Mouse (Mus musculus) small intestine, adult 2 months (tissue): ENCODE data around the gene Impad1. TPM values are rescaled to one million over a fixed set of nuclear protein-coding genes. Genes with fewer than 3 reads are reported as not detected.

Source experiments
- H3K27ac ChIP-seq: fragments of 200-500 bp; 2 replicates; pipeline ENCODE4 v1.5.1; 2012; ENCODE audit warnings: low read depth, low read length, control low read depth, inconsistent platforms; ENCODE audit not compliant: insufficient read depth
- H3K27me3 ChIP-seq: fragments of 200-500 bp; 2 replicates; pipeline ENCODE4 v1.6.1; 2012; ENCODE audit warnings: mild to moderate bottlenecking, moderate library complexity, low read length, inconsistent platforms; ENCODE audit not compliant: control insufficient read depth, insufficient read depth
- H3K36me3 ChIP-seq: fragments of 200-500 bp; 2 replicates; pipeline ENCODE4 v1.6.1; 2012; ENCODE audit warnings: mild to moderate bottlenecking, low read length, control low read depth, inconsistent platforms; ENCODE audit not compliant: control insufficient read depth, insufficient read depth
- H3K4me1 ChIP-seq: fragments of 200-500 bp; 2 replicates; pipeline ENCODE4 v1.6.1; 2012; ENCODE audit warnings: low read length, inconsistent platforms, mixed read lengths; ENCODE audit not compliant: control insufficient read depth, insufficient read depth, insufficient read length
- H3K4me3 ChIP-seq: fragments of 200-500 bp; 2 replicates; pipeline ENCODE4 v1.5.1; 2012; ENCODE audit warnings: low read depth, mild to moderate bottlenecking, control low read depth, inconsistent platforms, low read length, moderate library complexity
- CTCF ChIP-seq: fragments of 200-500 bp; IDR thresholded peaks from 2 replicates; pipeline ENCODE4 v1.5.1; 2012; ENCODE audit warnings: low read depth, mild to moderate bottlenecking, control low read depth, inconsistent platforms, low read length, moderate library complexity, mixed read lengths; ENCODE audit not compliant: insufficient replicate concordance, insufficient read length; ENCODE audit errors: extremely low read depth
- POLR2A ChIP-seq: fragments of 200-500 bp; IDR thresholded peaks from 2 replicates; pipeline ENCODE4 v1.6.1; 2012; ENCODE audit warnings: low read depth, mild to moderate bottlenecking, control low read depth, inconsistent platforms, low read length, moderate library complexity
- WGBS: fragments of 180-500 bp; shearing (Covaris S2); methylation state at CpG from one replicate; pipeline ENCODE4 v1.1.7; 2018; 5-methylcytosine and 5-hydroxymethylcytosine counted together
- polyA plus RNA-seq: library from polyadenylated mRNA; depleted of rRNA; stranded (reverse); fragments of >200 nt; gene quantifications from 2 replicates; pipeline ENCODE4 v1.2.3, GENCODE M21; 2012; rRNA removed

The Impad1 gene
- 3.0 and 5.9 TPM in 2 replicates for polyA plus RNA-seq

GRCm38 (mm10) chr4:4792992-4793834 lies at the start of gene Impad1:
Gene Impad1 (minus strand): TSS chr4:4793355.
- WGBS: under 1% methylated on average over 48 of the region's 48 CpGs
- peak within 1 kb of the TSS; percentile 62 for H3K27ac ChIP-seq
- no peak for TF ChIP-seq CTCF
- peak; percentile 86 for TF ChIP-seq POLR2A
- no peaks in the 10 kb centered on the region for H3K36me3 ChIP-seq
- peaks cover 8% of the 10 kb centered on the region; the same call in 1 of the 2 replicates for H3K4me1 ChIP-seq
- H3K4me3 ChIP-seq: peak within 1 kb of the TSS; percentile 85
- no peaks in the 10 kb centered on the region for H3K27me3 ChIP-seq

- Histone ChIP-seq H3K4me1 (no peaks in the 10 kb centered on the region), H3K27ac (no peak overlapping the region), H3K36me3 (no peaks in the 10 kb centered on the region), H3K27me3 (no peaks in the 10 kb centered on the region), H3K4me3 (no peak overlapping the region)
- 54% methylated on average over 1 of the region's 1 CpGs for WGBS
- TF ChIP-seq CTCF (no peak), POLR2A (no peak)
Observed at GRCm38 (mm10) chr4:4840145-4840544, 47.0 kb upstream of the Impad1 start.

- peaks cover 2% of the 10 kb centered on the region; the same call in 1 of the 2 replicates for H3K4me1 ChIP-seq
- H3K36me3 ChIP-seq: no peaks in the 10 kb centered on the region
- TF ChIP-seq POLR2A: no peak
- no peak for TF ChIP-seq CTCF
- no peak overlapping the region for H3K4me3 ChIP-seq
- no peak overlapping the region for H3K27ac ChIP-seq
- 32% methylated on average over 5 of the region's 5 CpGs for WGBS
- no peaks in the 10 kb centered on the region for H3K27me3 ChIP-seq
Observed at GRCm38 (mm10) chr4:4833789-4834295, 40.7 kb upstream of the Impad1 start.

- no peak overlapping the region for H3K4me3 ChIP-seq
- TF ChIP-seq CTCF (no peak), POLR2A (no peak)
- WGBS: 68% methylated on average over 2 of the region's 2 CpGs
- H3K27me3 ChIP-seq: no peaks in the 10 kb centered on the region
- no peaks in the 10 kb centered on the region for H3K36me3 ChIP-seq
- no peak overlapping the region for H3K27ac ChIP-seq
- no peaks in the 10 kb centered on the region for H3K4me1 ChIP-seq
Observed at GRCm38 (mm10) chr4:4828131-4828530, 35.0 kb upstream of the Impad1 start.

- no peaks in the 10 kb centered on the region for H3K36me3 ChIP-seq
- H3K4me3 ChIP-seq: no peak overlapping the region
- no peaks in the 10 kb centered on the region for H3K27me3 ChIP-seq
- no peak overlapping the region for H3K27ac ChIP-seq
- no peaks in the 10 kb centered on the region for H3K4me1 ChIP-seq
- TF ChIP-seq POLR2A (no peak), CTCF (no peak)
- 58% methylated on average over 1 of the region's 1 CpGs for WGBS
Observed at GRCm38 (mm10) chr4:4822119-4822518, 29.0 kb upstream of the Impad1 start.

GRCm38 (mm10) chr4:4792141-4792991 lies 789 bp downstream of the Impad1 start:
- H3K27ac ChIP-seq: peak overlapping the region; percentile 62
- H3K4me1 ChIP-seq: peaks cover 8% of the 10 kb centered on the region; the same call in 1 of the 2 replicates
- 1% methylated on average over 61 of the region's 61 CpGs for WGBS
- H3K36me3 ChIP-seq: no peaks in the 10 kb centered on the region
- H3K27me3 ChIP-seq: no peaks in the 10 kb centered on the region
- peak overlapping the region; percentile 85 for H3K4me3 ChIP-seq
- TF ChIP-seq POLR2A: peak; percentile 40; the same call in 1 of the 2 replicates
- TF ChIP-seq CTCF: no peak
